Mouse (Mus musculus) liver, adult 2 months (tissue): ENCODE measurements around the gene Gm12790.

Experiments
- CTCF ChIP-seq: fragments of 200-500 bp; IDR thresholded peaks from 2 replicates; pipeline ENCODE4 v1.5.1; 2011; ENCODE audit warnings: low read depth, low read length, control low read depth
- POLR2A ChIP-seq: fragments of 200-500 bp; IDR thresholded peaks from 2 replicates; pipeline ENCODE4 v1.6.1; 2011; ENCODE audit warnings: low read length, control low read depth; ENCODE audit not compliant: insufficient read depth; ENCODE audit errors: extremely low read depth

DNA sequence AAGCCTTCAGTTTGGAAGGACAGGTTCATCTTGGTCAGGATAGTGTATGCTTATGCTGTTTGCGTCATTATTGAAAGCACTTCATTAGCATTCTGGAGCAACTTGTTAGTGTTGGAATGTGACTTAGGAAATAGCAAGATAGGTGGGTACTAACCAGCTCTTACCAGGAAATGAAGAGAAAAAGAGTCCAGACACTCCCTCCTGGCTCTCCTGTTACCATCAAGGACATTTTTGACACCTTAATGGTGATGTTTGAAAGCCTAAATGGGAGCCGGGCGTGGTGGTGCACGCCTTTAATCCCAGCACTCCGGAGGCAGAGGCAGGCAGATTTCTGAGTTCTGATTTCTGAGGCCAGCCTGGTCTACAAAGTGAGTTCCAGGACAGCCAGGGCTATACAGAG is 16.6 kb upstream of the Gm12790 start:
- TF ChIP-seq CTCF = no peak
- TF ChIP-seq POLR2A = no peak
